In genomic region chr6:117406312-117406595, GRCm38 (mm10) we compare ENCODE assay signal across 21 mouse cellular contexts.
DNase-seq lines count a peak whose midpoint lies in the region; ATAC-seq and TF ChIP-seq lines count a peak whose summit lies in the region.
"Had no signal": no experiment of that assay in that cellular context is flagged by ENCODE, and none has a peak within 500 bp of the region (broad histone marks: within the 10 kb centered on the region; RNA-seq: fewer than 3 reads in every experiment).

No protein-coding gene starts in this region.

- peaks cover 25% of the 10 kb centered on the region for H3K4me1 ChIP-seq in heart, embryonic 13.5 days
- no peaks in the 10 kb centered on the region for H3K4me1 ChIP-seq in liver, postnatal 0 days (ENCODE audit: insufficient read depth)
- no peaks in the 10 kb centered on the region for H3K4me1 ChIP-seq in liver, embryonic 12.5 days
- H3K4me1 ChIP-seq in limb, embryonic 12.5 days (replicated peaks), result peaks cover 32% of the 10 kb centered on the region
- H3K4me1 ChIP-seq: liver, embryonic 13.5 days; lung, embryonic 15.5 days; stomach, embryonic 15.5 days had no signal

- no peak overlapping the region for H3K4me2 ChIP-seq in heart, embryonic 13.5 days
- no peak overlapping the region for H3K4me2 ChIP-seq in liver, postnatal 0 days (ENCODE audit: low read depth, low read length)
- H3K4me2 ChIP-seq in liver, embryonic 12.5 days, result no peak overlapping the region
- 0 out of 2 replicates have a peak overlapping the region, but pooled peaks have one; percentile 35 for H3K4me2 ChIP-seq in limb, embryonic 12.5 days
- H3K4me2 ChIP-seq: forebrain, embryonic 12.5 days; liver, embryonic 13.5 days; lung, embryonic 15.5 days; stomach, embryonic 15.5 days had no signal

- 66% methylated on average over 4 of the region's 4 CpGs for WGBS in heart, embryonic 13.5 days
- 85% methylated on average over 4 of the region's 4 CpGs for WGBS in liver, postnatal 0 days (ENCODE audit: insufficient replicate concordance)
- 63% methylated on average over 4 of the region's 4 CpGs for WGBS in liver, embryonic 12.5 days (ENCODE audit: insufficient replicate concordance)
- 61% methylated on average over 4 of the region's 4 CpGs for WGBS in limb, embryonic 12.5 days

- no peaks in the 10 kb centered on the region for H3K27me3 ChIP-seq in heart, embryonic 13.5 days (replicated peaks)
- no peaks in the 10 kb centered on the region for H3K27me3 ChIP-seq in liver, postnatal 0 days (ENCODE audit: insufficient read depth, low read length)
- H3K27me3 ChIP-seq in liver, embryonic 12.5 days (replicated peaks), result no peaks in the 10 kb centered on the region
- peaks cover 56% of the 10 kb centered on the region for H3K27me3 ChIP-seq in limb, embryonic 12.5 days
- H3K27me3 ChIP-seq: forebrain, embryonic 12.5 days; liver, embryonic 13.5 days; lung, embryonic 15.5 days; stomach, embryonic 15.5 days had no signal

- ATAC-seq in heart, embryonic 13.5 days (ENCODE audit: extremely low read depth, insufficient number of reproducible peaks, low FRiP score, low TSS enrichment), result no peak
- no peak for ATAC-seq in liver, postnatal 0 days
- ATAC-seq in liver, embryonic 12.5 days, result no peak
- 0 out of 2 replicates have a peak, but pooled peaks have one; percentile 17 for ATAC-seq in limb, embryonic 12.5 days (ENCODE audit: insufficient number of reproducible peaks, insufficient read depth, low FRiP score, low TSS enrichment, low read depth)

- H3K27ac ChIP-seq in heart, embryonic 13.5 days (replicated peaks), result 0 out of 2 replicates have a peak overlapping the region, but pooled peaks have one; percentile 8
- no peak overlapping the region for H3K27ac ChIP-seq in liver, postnatal 0 days (ENCODE audit: low read depth)
- no peak overlapping the region for H3K27ac ChIP-seq in liver, embryonic 12.5 days
- H3K27ac ChIP-seq in limb, embryonic 12.5 days, result peak overlapping the region; percentile 65
- H3K27ac ChIP-seq: forebrain, embryonic 12.5 days; liver, embryonic 13.5 days; lung, embryonic 15.5 days; stomach, embryonic 15.5 days had no signal

- no peak for TF ChIP-seq CTCF in liver, postnatal 0 days (IDR thresholded peaks at IDR 0.05; ENCODE audit: low read depth)

- no peak for TF ChIP-seq EP300 in liver, postnatal 0 days (IDR thresholded peaks at IDR 0.05; ENCODE audit: low read depth)

- H3K36me3 ChIP-seq in heart, embryonic 13.5 days, result no peaks in the 10 kb centered on the region
- H3K36me3 ChIP-seq in liver, postnatal 0 days (replicated peaks; ENCODE audit: insufficient read depth, low read length), result no peaks in the 10 kb centered on the region
- no peaks in the 10 kb centered on the region for H3K36me3 ChIP-seq in liver, embryonic 12.5 days
- H3K36me3 ChIP-seq in limb, embryonic 12.5 days, result no peaks in the 10 kb centered on the region
- H3K36me3 ChIP-seq: forebrain, embryonic 12.5 days; liver, embryonic 13.5 days; lung, embryonic 15.5 days; stomach, embryonic 15.5 days had no signal

- no peak overlapping the region for H3K9ac ChIP-seq in heart, embryonic 13.5 days
- no peak overlapping the region for H3K9ac ChIP-seq in liver, postnatal 0 days (replicated peaks)
- H3K9ac ChIP-seq in liver, embryonic 12.5 days, result no peak overlapping the region
- no peak overlapping the region for H3K9ac ChIP-seq in limb, embryonic 12.5 days (replicated peaks)
- H3K9ac ChIP-seq: forebrain, embryonic 12.5 days; liver, embryonic 13.5 days; lung, embryonic 15.5 days; stomach, embryonic 15.5 days had no signal

- no peak for DNase-seq in heart, postnatal 14 days
- DNase-seq in liver, postnatal 0 days, result peak; percentile 9
- DNase-seq in gastrocnemius, adult 8-10 months (ENCODE audit: low spot score in 2 of 2), result no peak
- DNase-seq in adrenal gland, adult (ENCODE audit: inconsistent age in 2 of 2, low spot score in 1 of 2), result no peak
- DNase-seq: adrenal gland, postnatal 36 days; B cell, adult 2 months; cerebellum, adult 18-20 months; cerebellum, postnatal 25 days; heart, adult 18-20 months; kidney, postnatal 10 days; liver, embryonic 13.5 days; lung, postnatal 4 days; right cerebral cortex, postnatal 14 days; spleen, adult 18-20 months; thymus, adult 18-20 months had no signal

- H3K9me3 ChIP-seq in heart, embryonic 13.5 days, result no peaks in the 10 kb centered on the region
- no peaks in the 10 kb centered on the region for H3K9me3 ChIP-seq in liver, postnatal 0 days (ENCODE audit: low read length)
- H3K9me3 ChIP-seq in liver, embryonic 12.5 days (replicated peaks), result 0 out of 2 replicates have a peak, but pooled peaks cover 5% of the 10 kb centered on the region
- no peaks in the 10 kb centered on the region for H3K9me3 ChIP-seq in limb, embryonic 12.5 days
- H3K9me3 ChIP-seq: forebrain, embryonic 12.5 days; liver, embryonic 13.5 days; lung, embryonic 15.5 days; stomach, embryonic 15.5 days had no signal

- intact Hi-C loops in heart, postnatal 14 days (cut with DNase I), result loop anchor here (10.0 kb wide), 1 partner anchor 419 kb away; no protein-coding TSS in a partner anchor

- H3K4me3 ChIP-seq in heart, embryonic 13.5 days, result no peak overlapping the region
- no peak overlapping the region for H3K4me3 ChIP-seq in liver, postnatal 0 days (ENCODE audit: low read depth, low read length)
- H3K4me3 ChIP-seq in liver, embryonic 12.5 days, result no peak overlapping the region
- no peak overlapping the region for H3K4me3 ChIP-seq in limb, embryonic 12.5 days (replicated peaks)
- H3K4me3 ChIP-seq: forebrain, embryonic 12.5 days; liver, embryonic 13.5 days; lung, embryonic 15.5 days; stomach, embryonic 15.5 days had no signal

Comparison
In these comparisons a context has a peak if more than half of its experiments do, and no peak if none do; other contexts are left out.
1. H3K27ac ChIP-seq: peak in heart, embryonic 13.5 days (single experiment) and limb, embryonic 12.5 days (single experiment); none in liver, postnatal 0 days (single experiment) and liver, embryonic 12.5 days (single experiment).